Mouse (Mus musculus): ENCODE results near the gene Ctnnbl1. TPM values are rescaled to one million over a fixed set of nuclear protein-coding genes. Genes with fewer than 3 reads are reported as not detected.

Gene Ctnnbl1
- polyA plus RNA-seq, 1 experiment from 2014 or later: 54.7 TPM

DNA sequence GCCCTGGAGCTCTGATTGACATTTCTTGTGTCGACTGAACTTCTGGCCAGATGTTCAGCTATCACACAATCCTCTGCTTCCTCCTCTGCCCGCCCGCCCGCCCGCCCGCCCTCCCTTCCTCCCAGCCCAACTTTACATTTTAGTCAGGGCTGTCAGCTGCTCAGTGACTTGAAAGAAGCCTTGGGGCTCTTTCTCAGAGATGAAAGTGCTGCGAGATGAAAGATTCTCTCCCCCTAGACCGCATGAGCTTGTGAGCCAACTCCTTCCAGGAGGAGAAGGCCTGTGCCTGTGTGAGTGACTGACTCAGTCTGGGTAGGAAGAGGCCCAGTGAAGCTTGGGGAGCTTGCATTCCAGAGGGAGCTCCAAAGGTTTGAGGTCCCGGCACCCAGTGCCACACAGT lies 9.4 kb downstream of the Ctnnbl1 start:
- Histone ChIP-seq H3K27me3 (ENCODE audit: control insufficient read depth, insufficient read depth, low read depth, low read length) (no peaks in the 10 kb centered on the region), H3K36me3 (ENCODE audit: control insufficient read depth, insufficient read depth, low read length) (no peaks in the 10 kb centered on the region), H3K4me1 (replicated peaks; ENCODE audit: control insufficient read depth, insufficient read depth, low read length) (peaks cover 15% of the 10 kb centered on the region), H3K9ac (ENCODE audit: low read length) (no peak overlapping the region), H3K4me3 (ENCODE audit: low read length) (no peak overlapping the region), H3K4me2 (ENCODE audit: low read depth, low read length) (no peak overlapping the region), H3K9me3 (ENCODE audit: control insufficient read depth, low read length) (no peaks in the 10 kb centered on the region), H3K27ac (ENCODE audit: low read length) (no peak overlapping the region)
- 59% methylated on average over 9 of the region's 9 CpGs for WGBS
- ATAC-seq (ENCODE audit: low read depth): no peak

- no peaks in the 10 kb centered on the region for H3K36me3 ChIP-seq (ENCODE audit: control insufficient read depth, insufficient read depth, low read length)
- H3K4me3 ChIP-seq (ENCODE audit: low read length): no peak overlapping the region
- ATAC-seq (ENCODE audit: low read depth): no peak
- H3K4me1 ChIP-seq (replicated peaks; ENCODE audit: control insufficient read depth, insufficient read depth, low read length): peaks cover 20% of the 10 kb centered on the region
- H3K27ac ChIP-seq (ENCODE audit: low read length): no peak overlapping the region
- no peaks in the 10 kb centered on the region for H3K9me3 ChIP-seq (ENCODE audit: control insufficient read depth, low read length)
- no peak overlapping the region for H3K4me2 ChIP-seq (ENCODE audit: low read depth, low read length)
- 67% methylated on average over 2 of the region's 2 CpGs for WGBS
- H3K9ac ChIP-seq (ENCODE audit: low read length): no peak overlapping the region
- no peaks in the 10 kb centered on the region for H3K27me3 ChIP-seq (ENCODE audit: control insufficient read depth, insufficient read depth, low read depth, low read length)
Observed at GRCm38 (mm10) chr2:157747989-157748388, 10.8 kb downstream of the Ctnnbl1 start.

DNA sequence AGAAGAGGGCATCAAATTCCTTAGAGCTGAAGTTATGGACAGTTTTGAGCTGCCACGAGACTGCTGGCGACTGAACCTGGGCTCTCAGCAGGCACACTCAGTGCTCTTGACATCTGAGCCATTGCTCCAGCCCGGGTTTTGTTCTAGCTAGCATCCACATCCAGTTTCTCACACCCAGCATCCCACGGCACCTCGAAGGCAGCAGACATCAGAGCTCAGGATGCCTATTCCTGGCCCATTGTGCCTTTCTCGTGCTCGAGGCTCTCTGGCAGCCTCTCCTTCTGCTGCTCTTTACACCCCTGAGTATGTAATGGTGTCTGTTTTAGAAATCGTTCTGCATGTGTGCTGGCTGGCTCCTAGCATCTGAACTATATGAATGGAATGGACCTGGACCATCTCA lies 13.3 kb downstream of the Ctnnbl1 start:
- Histone ChIP-seq H3K9ac (ENCODE audit: low read length) (no peak overlapping the region), H3K4me2 (ENCODE audit: low read depth, low read length) (no peak overlapping the region), H3K9me3 (ENCODE audit: control insufficient read depth, low read length) (no peaks in the 10 kb centered on the region), H3K4me1 (replicated peaks; ENCODE audit: control insufficient read depth, insufficient read depth, low read length) (peaks cover 20% of the 10 kb centered on the region), H3K27ac (ENCODE audit: low read length) (no peak overlapping the region), H3K36me3 (ENCODE audit: control insufficient read depth, insufficient read depth, low read length) (no peaks in the 10 kb centered on the region), H3K27me3 (ENCODE audit: control insufficient read depth, insufficient read depth, low read depth, low read length) (no peaks in the 10 kb centered on the region), H3K4me3 (ENCODE audit: low read length) (no peak overlapping the region)
- 66% methylated on average over 8 of the region's 8 CpGs for WGBS
- no peak for ATAC-seq (ENCODE audit: low read depth)

GRCm38 (mm10) chr2:157750926-157751588 lies 13.9 kb downstream of the Ctnnbl1 start:
- H3K4me2 ChIP-seq (ENCODE audit: low read depth, low read length): no peak overlapping the region
- peaks cover 20% of the 10 kb centered on the region for H3K4me1 ChIP-seq (replicated peaks; ENCODE audit: control insufficient read depth, insufficient read depth, low read length)
- peak overlapping the region; percentile 50 for H3K27ac ChIP-seq (ENCODE audit: low read length)
- ATAC-seq (ENCODE audit: low read depth): peak; percentile 59
- H3K4me3 ChIP-seq (ENCODE audit: low read length): no peak overlapping the region
- no peaks in the 10 kb centered on the region for H3K36me3 ChIP-seq (ENCODE audit: control insufficient read depth, insufficient read depth, low read length)
- H3K9ac ChIP-seq (ENCODE audit: low read length): no peak overlapping the region
- 40% methylated on average over 12 of the region's 12 CpGs for WGBS
- H3K9me3 ChIP-seq (ENCODE audit: control insufficient read depth, low read length): no peaks in the 10 kb centered on the region
- no peaks in the 10 kb centered on the region for H3K27me3 ChIP-seq (ENCODE audit: control insufficient read depth, insufficient read depth, low read depth, low read length)

DNA sequence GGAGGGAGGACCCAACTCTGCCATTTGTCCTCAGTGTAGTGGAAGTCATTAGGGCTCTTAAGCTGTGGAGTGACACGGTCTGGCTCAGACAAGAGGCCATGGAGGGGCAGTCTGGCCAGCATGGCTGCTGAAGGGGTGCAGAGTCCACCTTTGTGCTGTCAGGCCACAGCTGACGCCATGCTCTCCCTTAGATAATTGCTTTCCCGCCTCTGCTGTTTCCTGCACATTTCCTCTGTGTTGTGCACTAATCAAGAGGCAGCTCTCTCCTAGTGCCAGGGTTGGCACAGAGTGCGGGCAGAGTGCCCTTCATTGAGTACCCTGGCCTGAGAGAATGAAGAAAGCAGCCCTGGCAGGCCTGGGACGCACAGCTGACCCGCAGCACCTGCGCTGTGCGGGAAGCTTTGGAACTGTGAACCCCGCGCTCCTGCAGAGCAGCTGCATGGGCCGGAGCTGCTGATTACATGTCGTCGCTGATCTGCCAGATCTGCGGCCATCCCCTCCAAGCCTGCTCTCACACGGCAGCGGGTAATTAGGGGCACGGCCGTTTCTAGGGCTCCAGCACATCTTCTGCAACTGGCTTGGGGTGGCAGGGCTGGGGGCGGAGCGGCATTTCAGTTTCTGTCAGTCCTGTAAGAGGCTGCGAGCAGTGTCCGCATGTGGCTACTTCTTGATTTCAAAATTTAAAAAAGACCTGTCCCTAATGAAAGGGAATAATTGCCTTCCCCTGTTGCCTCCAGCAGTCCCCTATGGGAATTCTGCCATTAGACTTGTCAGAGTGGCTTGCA lies 14.6 kb downstream of the Ctnnbl1 start:
- Histone ChIP-seq H3K36me3 (ENCODE audit: control insufficient read depth, insufficient read depth, low read length) (no peaks in the 10 kb centered on the region), H3K27ac (ENCODE audit: low read length) (peak overlapping the region; percentile 50), H3K4me1 (replicated peaks; ENCODE audit: control insufficient read depth, insufficient read depth, low read length) (peaks cover 20% of the 10 kb centered on the region), H3K9me3 (ENCODE audit: control insufficient read depth, low read length) (no peaks in the 10 kb centered on the region), H3K4me2 (ENCODE audit: low read depth, low read length) (no peak overlapping the region), H3K27me3 (ENCODE audit: control insufficient read depth, insufficient read depth, low read depth, low read length) (no peaks in the 10 kb centered on the region), H3K9ac (ENCODE audit: low read length) (peak overlapping the region; percentile 27; the same call in 1 of the 2 replicates), H3K4me3 (ENCODE audit: low read length) (no peak overlapping the region)
- ATAC-seq (ENCODE audit: low read depth): peak; percentile 65
- 62% methylated on average over 22 of the region's 22 CpGs for WGBS

GRCm38 (mm10) chr2:157752374-157752743 lies 15.2 kb downstream of the Ctnnbl1 start:
- no peaks in the 10 kb centered on the region for H3K9me3 ChIP-seq (ENCODE audit: control insufficient read depth, low read length)
- no peak overlapping the region for H3K27ac ChIP-seq (ENCODE audit: low read length)
- H3K36me3 ChIP-seq (ENCODE audit: control insufficient read depth, insufficient read depth, low read length): no peaks in the 10 kb centered on the region
- no peak overlapping the region for H3K4me3 ChIP-seq (ENCODE audit: low read length)
- H3K9ac ChIP-seq (ENCODE audit: low read length): no peak overlapping the region
- no peak overlapping the region for H3K4me2 ChIP-seq (ENCODE audit: low read depth, low read length)
- no peaks in the 10 kb centered on the region for H3K27me3 ChIP-seq (ENCODE audit: control insufficient read depth, insufficient read depth, low read depth, low read length)
- H3K4me1 ChIP-seq (replicated peaks; ENCODE audit: control insufficient read depth, insufficient read depth, low read length): peaks cover 20% of the 10 kb centered on the region
- 88% methylated on average over 7 of the region's 7 CpGs for WGBS
- no peak for ATAC-seq (ENCODE audit: low read depth)

DNA sequence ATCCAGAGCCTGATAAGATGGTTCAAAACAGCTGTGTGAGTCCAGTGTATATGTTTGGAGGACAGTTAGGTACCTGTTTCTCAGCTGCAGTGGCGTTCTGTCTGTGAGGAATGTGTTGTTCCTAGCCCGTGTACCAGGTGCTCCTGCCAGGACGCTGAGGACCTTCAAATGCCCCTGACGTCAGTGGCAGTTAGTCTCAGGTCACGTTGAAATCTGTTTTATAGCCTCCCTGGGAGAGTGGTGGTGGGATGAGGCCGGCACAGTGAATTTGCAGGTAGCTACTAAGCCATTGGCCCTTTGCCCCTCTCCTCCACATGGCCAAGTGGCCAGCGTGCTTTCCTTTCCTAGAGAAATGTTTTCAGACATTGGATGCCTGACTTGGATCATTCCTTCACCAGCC lies 18.6 kb downstream of the Ctnnbl1 start:
- Histone ChIP-seq H3K9ac (ENCODE audit: low read length) (no peak overlapping the region), H3K9me3 (ENCODE audit: control insufficient read depth, low read length) (no peaks in the 10 kb centered on the region), H3K36me3 (ENCODE audit: control insufficient read depth, insufficient read depth, low read length) (no peaks in the 10 kb centered on the region), H3K4me2 (ENCODE audit: low read depth, low read length) (no peak overlapping the region), H3K4me3 (ENCODE audit: low read length) (no peak overlapping the region), H3K27ac (ENCODE audit: low read length) (no peak overlapping the region), H3K27me3 (ENCODE audit: control insufficient read depth, insufficient read depth, low read depth, low read length) (no peaks in the 10 kb centered on the region), H3K4me1 (replicated peaks; ENCODE audit: control insufficient read depth, insufficient read depth, low read length) (peaks cover 12% of the 10 kb centered on the region)
- no peak for ATAC-seq (ENCODE audit: low read depth)
- 80% methylated on average over 7 of the region's 7 CpGs for WGBS

DNA sequence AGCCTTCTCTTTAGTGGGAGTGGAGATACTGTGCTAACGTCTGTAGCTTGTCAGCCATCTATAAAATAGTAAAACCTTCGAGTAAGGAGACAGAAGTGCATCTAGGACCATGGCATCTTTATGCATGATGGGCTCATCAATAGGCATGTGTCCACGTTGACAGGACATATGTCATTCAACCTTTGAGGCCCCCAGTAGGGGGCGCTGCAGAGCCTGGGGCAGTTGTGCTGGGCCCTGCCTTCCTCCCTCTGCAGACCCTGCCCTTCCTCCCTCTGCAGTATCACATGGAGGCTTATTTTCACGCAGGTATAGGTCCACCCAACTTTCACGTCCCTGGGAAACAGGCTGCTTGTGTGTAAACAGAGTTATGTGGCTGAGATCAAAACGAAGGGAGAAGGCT lies 19.0 kb downstream of the Ctnnbl1 start:
- H3K27ac ChIP-seq (ENCODE audit: low read length): no peak overlapping the region
- no peak overlapping the region for H3K9ac ChIP-seq (ENCODE audit: low read length)
- ATAC-seq (ENCODE audit: low read depth): no peak
- H3K27me3 ChIP-seq (ENCODE audit: control insufficient read depth, insufficient read depth, low read depth, low read length): no peaks in the 10 kb centered on the region
- peaks cover 8% of the 10 kb centered on the region for H3K4me1 ChIP-seq (replicated peaks; ENCODE audit: control insufficient read depth, insufficient read depth, low read length)
- no peak overlapping the region for H3K4me3 ChIP-seq (ENCODE audit: low read length)
- H3K4me2 ChIP-seq (ENCODE audit: low read depth, low read length): no peak overlapping the region
- H3K36me3 ChIP-seq (ENCODE audit: control insufficient read depth, insufficient read depth, low read length): no peaks in the 10 kb centered on the region
- 76% methylated on average over 7 of the region's 7 CpGs for WGBS
- no peaks in the 10 kb centered on the region for H3K9me3 ChIP-seq (ENCODE audit: control insufficient read depth, low read length)

DNA sequence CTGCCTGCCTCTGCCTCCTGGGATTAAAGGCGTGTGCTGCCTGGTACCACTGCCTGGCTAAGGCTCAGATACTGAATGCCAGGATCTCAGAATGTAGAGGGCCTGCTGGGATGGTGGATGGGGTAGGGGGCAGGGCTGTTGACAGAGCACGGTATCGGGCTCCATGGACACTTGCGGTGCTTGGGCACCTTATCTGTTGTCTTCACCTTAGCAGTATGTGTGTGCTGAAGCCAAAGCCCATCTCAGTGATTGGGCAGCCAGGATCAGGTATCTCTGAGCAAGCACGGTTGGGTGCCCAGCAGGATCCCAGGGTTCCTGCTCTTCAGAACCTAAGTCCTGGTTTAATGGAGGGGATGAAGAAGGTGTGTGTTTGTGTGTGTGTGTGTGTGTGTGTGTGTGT lies 21.2 kb downstream of the Ctnnbl1 start:
- H3K4me2 ChIP-seq (ENCODE audit: low read depth, low read length): no peak overlapping the region
- H3K4me3 ChIP-seq (ENCODE audit: low read length): no peak overlapping the region
- WGBS: 80% methylated on average over 5 of the region's 5 CpGs
- no peak overlapping the region for H3K27ac ChIP-seq (ENCODE audit: low read length)
- no peaks in the 10 kb centered on the region for H3K9me3 ChIP-seq (ENCODE audit: control insufficient read depth, low read length)
- H3K27me3 ChIP-seq (ENCODE audit: control insufficient read depth, insufficient read depth, low read depth, low read length): no peaks in the 10 kb centered on the region
- H3K9ac ChIP-seq (ENCODE audit: low read length): no peak overlapping the region
- no peaks in the 10 kb centered on the region for H3K36me3 ChIP-seq (ENCODE audit: control insufficient read depth, insufficient read depth, low read length)
- H3K4me1 ChIP-seq (replicated peaks; ENCODE audit: control insufficient read depth, insufficient read depth, low read length): no peaks in the 10 kb centered on the region
- ATAC-seq (ENCODE audit: low read depth): no peak

Data from lung, embryonic 16.5 days (tissue).